Mouse (Mus musculus): ENCODE measurements at regions not wholly inside any gene's neighbourhood (a gene's known extent, or its start where the extent isn't known, plus 50 kb on each side); places are given as distances from the start of the nearest gene placed in this dataset.

GRCm38 (mm10) chr9:61322333-61322732, 49.8 kb upstream of the Tle3 start:
- peak; percentile 18; the same call in 1 of the 2 replicates for ATAC-seq (ENCODE audit: extremely low read depth, insufficient number of reproducible peaks, low FRiP score, poor library complexity, severe bottlenecking)
